Mouse (Mus musculus): ENCODE data around the gene Adamts15. TPM values are rescaled to one million over a fixed set of nuclear protein-coding genes. Genes with fewer than 3 reads are reported as not detected.

The Adamts15 gene
- polyA plus RNA-seq, 1 experiment: 4.6 TPM

DNA sequence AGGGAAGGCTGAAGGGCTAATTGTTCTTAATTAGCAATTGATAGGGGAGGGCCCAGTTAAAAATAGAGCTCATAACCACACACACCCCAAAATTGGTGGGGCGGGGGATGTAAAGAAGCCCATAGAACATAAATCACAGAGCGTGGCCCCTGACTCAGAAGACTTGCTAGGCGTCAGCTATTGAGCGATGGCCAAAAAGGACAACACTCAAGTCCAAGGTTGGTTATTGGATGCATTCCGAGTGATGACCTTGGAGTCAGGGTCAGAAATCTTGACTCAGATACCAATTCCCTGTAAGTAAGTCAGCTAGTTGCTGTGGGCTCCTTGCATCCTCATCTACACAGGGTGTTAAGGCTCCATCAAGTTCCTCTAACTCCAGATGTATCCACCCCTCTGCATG, 19.0 kb downstream of the Adamts15 start:
- no peak overlapping the region for H3K4me3 ChIP-seq (ENCODE audit: low read depth, low read length)
- H3K9me3 ChIP-seq (replicated peaks; ENCODE audit: control insufficient read depth, insufficient read depth, low read length, poor library complexity, severe bottlenecking): no peaks in the 10 kb centered on the region
- H3K36me3 ChIP-seq (ENCODE audit: control insufficient read depth, insufficient read depth, low read length, poor library complexity, severe bottlenecking): no peaks in the 10 kb centered on the region
- TF ChIP-seq CTCF (IDR thresholded peaks at IDR 0.05; ENCODE audit: low read depth, low read length): no peak
- TF ChIP-seq EP300 (IDR thresholded peaks at IDR 0.05; ENCODE audit: insufficient read depth, low read depth, low read length): no peak
- TF ChIP-seq POLR2A (IDR thresholded peaks at IDR 0.05; ENCODE audit: insufficient read depth, low read length): no peak
- H3K9ac ChIP-seq (ENCODE audit: low read depth, poor library complexity, severe bottlenecking): no peak overlapping the region
- no peaks in the 10 kb centered on the region for H3K4me1 ChIP-seq (ENCODE audit: control insufficient read depth, insufficient read depth, low read length)
- H3K27me3 ChIP-seq (ENCODE audit: control insufficient read depth, insufficient read depth, low read length, poor library complexity, severe bottlenecking): no peaks in the 10 kb centered on the region
- no peak overlapping the region for H3K27ac ChIP-seq (ENCODE audit: insufficient read depth, low read length)

GRCm38 (mm10) chr9:30902641-30903040, 19.6 kb downstream of the Adamts15 start:
- H3K4me1 ChIP-seq (ENCODE audit: control insufficient read depth, insufficient read depth, low read length): no peaks in the 10 kb centered on the region
- TF ChIP-seq POLR2A (IDR thresholded peaks at IDR 0.05; ENCODE audit: insufficient read depth, low read length): no peak
- TF ChIP-seq CTCF (IDR thresholded peaks at IDR 0.05; ENCODE audit: low read depth, low read length): no peak
- TF ChIP-seq EP300 (IDR thresholded peaks at IDR 0.05; ENCODE audit: insufficient read depth, low read depth, low read length): no peak
- no peak overlapping the region for H3K27ac ChIP-seq (ENCODE audit: insufficient read depth, low read length)
- no peaks in the 10 kb centered on the region for H3K27me3 ChIP-seq (ENCODE audit: control insufficient read depth, insufficient read depth, low read length, poor library complexity, severe bottlenecking)
- no peaks in the 10 kb centered on the region for H3K36me3 ChIP-seq (ENCODE audit: control insufficient read depth, insufficient read depth, low read length, poor library complexity, severe bottlenecking)
- no peak overlapping the region for H3K4me3 ChIP-seq (ENCODE audit: low read depth, low read length)
- no peak overlapping the region for H3K9ac ChIP-seq (ENCODE audit: low read depth, poor library complexity, severe bottlenecking)
- no peaks in the 10 kb centered on the region for H3K9me3 ChIP-seq (replicated peaks; ENCODE audit: control insufficient read depth, insufficient read depth, low read length, poor library complexity, severe bottlenecking)

GRCm38 (mm10) chr9:30902152-30902551, 20.1 kb downstream of the Adamts15 start:
- H3K9me3 ChIP-seq (replicated peaks; ENCODE audit: control insufficient read depth, insufficient read depth, low read length, poor library complexity, severe bottlenecking): no peaks in the 10 kb centered on the region
- no peak overlapping the region for H3K4me3 ChIP-seq (ENCODE audit: low read depth, low read length)
- H3K27ac ChIP-seq (ENCODE audit: insufficient read depth, low read length): no peak overlapping the region
- H3K9ac ChIP-seq (ENCODE audit: low read depth, poor library complexity, severe bottlenecking): no peak overlapping the region
- no peaks in the 10 kb centered on the region for H3K27me3 ChIP-seq (ENCODE audit: control insufficient read depth, insufficient read depth, low read length, poor library complexity, severe bottlenecking)
- H3K4me1 ChIP-seq (ENCODE audit: control insufficient read depth, insufficient read depth, low read length): no peaks in the 10 kb centered on the region
- no peak for TF ChIP-seq EP300 (IDR thresholded peaks at IDR 0.05; ENCODE audit: insufficient read depth, low read depth, low read length)
- H3K36me3 ChIP-seq (ENCODE audit: control insufficient read depth, insufficient read depth, low read length, poor library complexity, severe bottlenecking): no peaks in the 10 kb centered on the region

DNA sequence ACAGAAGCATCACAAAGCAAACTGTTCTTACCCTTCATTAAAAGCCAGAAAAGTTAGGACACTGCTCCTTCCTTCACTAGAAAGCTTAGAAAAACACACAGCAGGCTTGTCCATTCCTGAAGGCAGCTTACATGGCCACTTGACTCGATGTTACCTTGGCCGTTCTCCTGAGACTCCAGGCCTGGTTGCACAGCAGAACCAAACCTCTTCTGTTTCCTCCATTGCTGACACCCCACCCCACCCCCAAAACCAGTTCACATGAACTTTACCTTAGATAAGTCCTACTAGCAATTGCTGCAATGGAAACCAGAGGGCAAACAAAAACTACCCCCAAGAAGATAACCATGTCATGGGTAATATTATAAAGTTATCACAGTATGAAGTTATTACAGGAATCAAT, 25.1 kb downstream of the Adamts15 start:
- H3K4me1 ChIP-seq (ENCODE audit: control insufficient read depth, insufficient read depth, low read length): no peaks in the 10 kb centered on the region
- H3K9ac ChIP-seq (ENCODE audit: low read depth, poor library complexity, severe bottlenecking): no peak overlapping the region
- no peak overlapping the region for H3K4me3 ChIP-seq (ENCODE audit: low read depth, low read length)
- H3K9me3 ChIP-seq (replicated peaks; ENCODE audit: control insufficient read depth, insufficient read depth, low read length, poor library complexity, severe bottlenecking): no peaks in the 10 kb centered on the region
- no peak for TF ChIP-seq POLR2A (IDR thresholded peaks at IDR 0.05; ENCODE audit: insufficient read depth, low read length)
- H3K27me3 ChIP-seq (ENCODE audit: control insufficient read depth, insufficient read depth, low read length, poor library complexity, severe bottlenecking): no peaks in the 10 kb centered on the region
- no peak overlapping the region for H3K27ac ChIP-seq (ENCODE audit: insufficient read depth, low read length)
- H3K36me3 ChIP-seq (ENCODE audit: control insufficient read depth, insufficient read depth, low read length, poor library complexity, severe bottlenecking): no peaks in the 10 kb centered on the region

GRCm38 (mm10) chr9:30896752-30897151, 25.5 kb downstream of the Adamts15 start:
- Histone ChIP-seq H3K27me3 (ENCODE audit: control insufficient read depth, insufficient read depth, low read length, poor library complexity, severe bottlenecking) (no peaks in the 10 kb centered on the region), H3K9ac (ENCODE audit: low read depth, poor library complexity, severe bottlenecking) (no peak overlapping the region), H3K4me1 (ENCODE audit: control insufficient read depth, insufficient read depth, low read length) (no peaks in the 10 kb centered on the region), H3K9me3 (replicated peaks; ENCODE audit: control insufficient read depth, insufficient read depth, low read length, poor library complexity, severe bottlenecking) (no peaks in the 10 kb centered on the region), H3K4me3 (ENCODE audit: low read depth, low read length) (no peak overlapping the region), H3K36me3 (ENCODE audit: control insufficient read depth, insufficient read depth, low read length, poor library complexity, severe bottlenecking) (no peaks in the 10 kb centered on the region), H3K27ac (ENCODE audit: insufficient read depth, low read length) (no peak overlapping the region)
- no peak for TF ChIP-seq CTCF (IDR thresholded peaks at IDR 0.05; ENCODE audit: low read depth, low read length)
- TF ChIP-seq POLR2A (IDR thresholded peaks at IDR 0.05; ENCODE audit: insufficient read depth, low read length): no peak
- TF ChIP-seq EP300 (IDR thresholded peaks at IDR 0.05; ENCODE audit: insufficient read depth, low read depth, low read length): no peak

- Histone ChIP-seq H3K9ac (ENCODE audit: low read depth, poor library complexity, severe bottlenecking) (no peak overlapping the region), H3K4me1 (ENCODE audit: control insufficient read depth, insufficient read depth, low read length) (no peaks in the 10 kb centered on the region), H3K36me3 (ENCODE audit: control insufficient read depth, insufficient read depth, low read length, poor library complexity, severe bottlenecking) (no peaks in the 10 kb centered on the region), H3K4me3 (ENCODE audit: low read depth, low read length) (no peak overlapping the region), H3K9me3 (replicated peaks; ENCODE audit: control insufficient read depth, insufficient read depth, low read length, poor library complexity, severe bottlenecking) (no peaks in the 10 kb centered on the region), H3K27ac (ENCODE audit: insufficient read depth, low read length) (no peak overlapping the region), H3K27me3 (ENCODE audit: control insufficient read depth, insufficient read depth, low read length, poor library complexity, severe bottlenecking) (no peaks in the 10 kb centered on the region)
- TF ChIP-seq CTCF (IDR thresholded peaks at IDR 0.05; ENCODE audit: low read depth, low read length): no peak
- no peak for TF ChIP-seq EP300 (IDR thresholded peaks at IDR 0.05; ENCODE audit: insufficient read depth, low read depth, low read length)
- no peak for TF ChIP-seq POLR2A (IDR thresholded peaks at IDR 0.05; ENCODE audit: insufficient read depth, low read length)
Measured at GRCm38 (mm10) chr9:30895618-30896017, 26.6 kb downstream of the Adamts15 start.

Measured in ES-Bruce4 (cell line).